Mouse (Mus musculus) bone marrow macrophage, adult 2 months (primary cell): ENCODE data around the gene Spem2. TPM values are rescaled to one million over a fixed set of nuclear protein-coding genes. Genes with fewer than 3 reads are reported as not detected.

Source experiments
- H3K27ac ChIP-seq: 2 replicates; pipeline ENCODE4 v1.5.1; 2012; ENCODE audit warnings: low read depth, low read length; ENCODE audit not compliant: insufficient read depth
- H3K4me1 ChIP-seq: 2 replicates; pipeline ENCODE4 v1.6.1; 2012; ENCODE audit warnings: low read length; ENCODE audit not compliant: control insufficient read depth, insufficient read depth
- H3K4me3 ChIP-seq: 2 replicates; pipeline ENCODE4 v1.5.1; 2012; ENCODE audit warnings: mild to moderate bottlenecking, low read length, moderate library complexity; ENCODE audit not compliant: insufficient read depth
- CTCF ChIP-seq: IDR thresholded peaks from 2 replicates; pipeline ENCODE4 v1.5.1; 2012; ENCODE audit warnings: low read depth, mild to moderate bottlenecking, low read length, moderate library complexity
- POLR2A ChIP-seq: IDR thresholded peaks from 2 replicates; pipeline ENCODE4 v1.6.1; 2012; ENCODE audit warnings: mild to moderate bottlenecking, low read depth, low read length, borderline replicate concordance
- polyA plus RNA-seq: library from polyadenylated mRNA; stranded (reverse); fragments of >200 nt; gene quantifications from 2 replicates; pipeline ENCODE4 v1.2.4, GENCODE M21; 2012; ENCODE audit not compliant: missing spikeins, insufficient read depth, insufficient read length

The Spem2 gene
- polyA plus RNA-seq, 1 experiment = not detected

- TF ChIP-seq POLR2A = no peak
- no peak for TF ChIP-seq CTCF
- H3K4me3 ChIP-seq = no peak overlapping the region
- no peaks in the 10 kb centered on the region for H3K4me1 ChIP-seq
- H3K27ac ChIP-seq = no peak overlapping the region
Observed at GRCm38 (mm10) chr11:69810280-69810679, 8.0 kb downstream of the Spem2 start.

DNA sequence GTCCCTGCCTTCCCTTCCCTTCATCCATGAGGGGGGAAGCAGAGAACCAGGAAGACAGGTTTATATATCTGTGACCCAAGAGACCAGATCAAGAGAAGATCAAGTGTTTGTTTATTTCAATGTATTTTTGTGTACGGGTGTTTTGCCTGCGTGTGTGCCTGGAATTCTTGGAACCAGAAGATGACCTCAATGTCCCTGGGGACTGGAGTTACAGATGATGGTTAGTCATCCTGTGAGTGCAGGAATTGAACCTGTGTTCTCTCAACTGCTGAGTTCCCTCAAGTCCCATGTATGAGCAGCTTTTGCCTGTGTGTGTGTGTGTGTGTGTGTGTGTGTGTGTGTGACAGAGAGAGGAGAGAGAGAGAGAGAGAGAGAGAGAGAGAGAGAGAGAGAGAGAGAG is 10.6 kb downstream of the Spem2 start:
- Histone ChIP-seq H3K4me1 (peaks cover 3% of the 10 kb centered on the region; the same call in 1 of the 2 replicates), H3K4me3 (no peak overlapping the region), H3K27ac (no peak overlapping the region)
- TF ChIP-seq CTCF = no peak
- no peak for TF ChIP-seq POLR2A

- TF ChIP-seq CTCF = no peak
- no peak for TF ChIP-seq POLR2A
- no peak overlapping the region for H3K4me3 ChIP-seq
- H3K4me1 ChIP-seq = peaks cover 3% of the 10 kb centered on the region; the same call in 1 of the 2 replicates
- no peak overlapping the region for H3K27ac ChIP-seq
Observed at GRCm38 (mm10) chr11:69806378-69806777, 11.9 kb downstream of the Spem2 start.

DNA sequence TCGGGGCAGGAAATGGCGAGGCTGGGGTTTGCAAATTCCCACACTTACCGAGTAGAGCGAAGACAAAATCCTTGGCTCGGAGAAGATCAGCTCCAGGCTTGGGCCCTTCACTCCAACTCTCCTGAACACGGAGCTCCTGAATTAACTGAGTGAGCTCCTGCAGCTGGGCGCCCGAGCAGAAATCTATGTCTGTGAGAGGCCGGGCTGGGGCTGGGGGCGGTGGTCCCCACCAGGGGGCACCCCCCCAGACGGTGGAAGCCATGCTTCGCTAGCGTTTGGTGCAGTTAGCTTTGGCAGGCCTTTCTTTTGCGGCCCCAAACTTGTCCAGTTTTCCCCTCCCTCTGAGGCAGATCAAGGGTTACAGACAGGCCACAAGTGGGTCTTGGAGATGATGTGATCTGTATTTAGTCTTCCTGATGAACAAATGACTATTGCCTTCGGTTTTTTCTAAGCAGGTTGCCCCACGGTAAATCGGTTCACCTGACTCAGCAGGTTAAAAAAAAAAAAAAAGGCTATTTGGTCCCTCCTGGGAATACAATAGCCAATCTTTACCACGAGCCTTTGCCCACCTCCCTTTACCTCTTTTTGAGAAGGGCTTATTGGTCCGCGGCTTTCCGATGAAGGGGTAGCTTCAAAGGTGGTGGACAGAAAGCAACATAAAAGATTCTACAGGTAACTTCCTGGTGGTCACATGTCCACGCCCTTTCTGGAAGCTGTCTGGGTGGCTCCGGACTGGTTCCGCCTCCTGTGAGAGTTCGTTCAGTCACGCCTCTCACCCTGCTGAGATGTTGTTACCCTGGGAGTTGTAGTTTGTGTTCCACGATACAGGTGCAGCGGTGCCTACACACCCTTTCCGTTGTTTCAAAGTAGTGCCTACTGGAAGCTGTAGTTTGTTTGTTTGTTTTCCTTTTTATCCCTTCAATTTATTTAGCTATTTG is 13.0 kb downstream of the Spem2 start, which contains the start of gene Tmem102:
TSS of gene Tmem102 (minus strand) at position 653 of the 938 bp plus-strand sequence.
- no peak within 1 kb of the TSS for H3K4me3 ChIP-seq
- no peak within 1 kb of the TSS for H3K27ac ChIP-seq
- TF ChIP-seq POLR2A = no peak
- TF ChIP-seq CTCF = no peak
- H3K4me1 ChIP-seq = peaks cover 3% of the 10 kb centered on the region; the same call in 1 of the 2 replicates

DNA sequence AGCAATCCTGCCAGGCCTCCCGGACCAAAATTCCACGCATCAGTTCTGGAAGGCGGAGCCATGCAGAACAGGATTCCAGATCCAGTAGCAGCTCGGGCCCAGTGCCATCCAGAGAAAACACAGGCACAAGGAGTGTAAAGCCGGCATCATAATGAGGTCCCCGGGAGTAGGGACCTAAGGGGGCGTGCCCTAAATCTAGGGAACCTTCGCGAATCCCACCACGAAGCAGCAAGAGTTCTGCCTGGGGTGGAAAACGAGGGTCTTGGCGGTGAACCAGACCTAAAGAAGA is 13.7 kb downstream of the Spem2 start:
- TF ChIP-seq POLR2A = no peak
- TF ChIP-seq CTCF = no peak
- no peak overlapping the region for H3K27ac ChIP-seq
- H3K4me1 ChIP-seq = peaks cover 3% of the 10 kb centered on the region; the same call in 1 of the 2 replicates
- H3K4me3 ChIP-seq = no peak overlapping the region

DNA sequence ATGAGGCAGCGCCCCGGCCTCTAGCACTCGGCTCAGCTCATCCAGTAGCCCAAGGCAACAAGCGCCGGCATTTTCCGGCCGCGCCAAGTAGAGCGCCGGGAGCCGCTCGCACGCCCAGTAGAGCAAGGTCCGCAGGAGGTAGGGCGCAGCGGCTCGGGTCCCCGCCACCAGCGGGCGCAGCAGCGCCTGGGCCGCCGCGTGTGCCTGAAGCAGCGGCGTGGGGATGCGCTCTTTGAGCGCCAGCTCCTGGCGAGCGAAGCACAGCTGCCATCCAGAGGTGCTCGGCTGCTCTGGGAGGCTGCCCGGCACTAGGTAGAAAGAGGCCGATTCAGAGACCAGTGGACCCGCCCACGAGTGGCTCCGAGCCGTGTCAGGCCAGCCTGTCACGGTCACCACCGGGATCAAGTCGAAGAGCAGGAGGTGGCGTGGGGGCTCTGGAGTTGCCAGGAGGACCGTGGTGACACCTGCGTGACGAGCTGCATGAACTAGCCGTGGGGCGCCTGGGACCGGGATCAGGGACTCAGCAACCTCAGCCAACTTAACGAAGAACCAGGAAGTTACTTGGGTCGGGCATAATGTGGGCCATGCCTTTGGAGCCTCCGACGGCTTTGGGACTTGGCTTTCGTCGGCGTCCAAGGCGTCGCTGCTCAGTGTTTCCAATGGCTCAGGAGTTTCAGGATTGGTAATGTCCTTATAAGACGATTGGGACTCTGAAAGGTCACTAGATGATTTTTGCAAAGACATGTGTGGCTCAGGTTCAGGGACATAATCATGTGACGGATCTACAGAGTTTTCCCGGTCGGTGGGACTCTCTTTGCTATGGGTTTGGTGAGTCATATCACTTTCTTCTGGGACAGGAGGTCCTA is 14.2 kb downstream of the Spem2 start:
- peaks cover 6% of the 10 kb centered on the region for H3K4me1 ChIP-seq
- H3K4me3 ChIP-seq = peak overlapping the region; percentile 75
- no peak for TF ChIP-seq POLR2A
- peak; percentile 13; the same call in 1 of the 2 replicates for TF ChIP-seq CTCF
- peak overlapping the region; percentile 49 for H3K27ac ChIP-seq

GRCm38 (mm10) chr11:69803328-69803727 is 14.9 kb downstream of the Spem2 start:
- H3K4me3 ChIP-seq = peak overlapping the region; percentile 75
- TF ChIP-seq CTCF (no peak), POLR2A (no peak)
- H3K27ac ChIP-seq = peak overlapping the region; percentile 49
- peaks cover 13% of the 10 kb centered on the region for H3K4me1 ChIP-seq

DNA sequence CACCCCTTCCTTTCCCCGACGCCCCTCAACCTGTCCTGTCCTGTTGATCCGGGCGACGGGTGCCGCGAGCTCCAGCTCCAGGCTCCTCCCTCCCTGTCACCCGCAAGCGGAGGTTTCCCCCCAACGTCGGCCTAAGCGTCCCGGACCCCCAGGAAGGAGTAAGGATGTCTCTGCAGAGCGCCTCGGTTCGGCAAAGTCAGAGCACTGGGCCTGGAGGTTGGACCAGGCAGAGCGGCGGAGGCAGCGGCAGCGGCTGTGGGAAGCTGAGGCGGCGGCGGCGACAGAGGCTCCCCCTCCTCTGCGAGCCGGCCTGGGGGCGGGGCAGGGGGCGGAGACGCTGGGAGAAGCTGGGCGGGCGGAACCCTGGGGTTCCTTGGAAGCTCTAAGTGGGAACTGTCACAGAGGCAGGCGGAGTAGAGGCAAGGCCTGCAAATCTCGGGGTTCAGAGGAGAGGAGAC is 15.6 kb downstream of the Spem2 start:
- Histone ChIP-seq H3K27ac (peak overlapping the region; percentile 60), H3K4me3 (peak overlapping the region; percentile 75), H3K4me1 (peaks cover 19% of the 10 kb centered on the region)
- TF ChIP-seq POLR2A = no peak
- no peak for TF ChIP-seq CTCF

DNA sequence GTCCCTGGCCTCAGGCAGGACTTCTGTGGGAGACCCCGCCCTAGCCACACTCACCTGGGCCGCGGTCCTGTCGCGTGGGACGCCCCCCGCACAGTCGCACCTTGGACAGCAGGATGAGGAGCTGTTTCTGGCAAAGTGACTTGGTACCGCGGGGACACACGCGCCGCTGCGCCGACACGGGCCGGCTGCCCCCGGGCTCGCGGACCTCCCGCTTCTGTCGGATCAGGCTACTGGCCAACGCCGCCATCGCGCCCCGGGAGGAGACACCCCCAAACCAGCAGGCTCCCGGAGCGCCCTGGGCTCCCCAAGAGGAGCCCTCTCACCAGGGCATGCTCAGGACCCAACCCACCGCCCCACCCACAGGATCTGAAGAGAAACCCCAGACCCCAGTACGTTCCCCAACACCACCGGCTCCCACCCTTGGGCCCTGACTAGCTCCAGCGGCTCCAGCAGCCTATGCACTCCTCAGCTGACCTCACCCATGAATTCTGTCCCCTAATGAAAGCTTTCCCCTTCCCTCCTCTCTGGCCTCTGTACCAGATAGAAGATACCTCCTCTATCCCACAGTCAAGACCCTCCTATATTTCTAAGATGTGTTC is 16.8 kb downstream of the Spem2 start, which contains the start of gene Fgf11:
TSS of gene Fgf11 (minus strand) at position 479 of the 599 bp plus-strand sequence.
- TF ChIP-seq POLR2A = no peak
- TF ChIP-seq CTCF = no peak
- H3K4me3 ChIP-seq = peak within 1 kb of the TSS; percentile 75
- H3K27ac ChIP-seq = peak within 1 kb of the TSS; percentile 94
- H3K4me1 ChIP-seq = peaks cover 24% of the 10 kb centered on the region
